ENCODE assay signal across 15 mouse cellular contexts in the genomic region with DNA sequence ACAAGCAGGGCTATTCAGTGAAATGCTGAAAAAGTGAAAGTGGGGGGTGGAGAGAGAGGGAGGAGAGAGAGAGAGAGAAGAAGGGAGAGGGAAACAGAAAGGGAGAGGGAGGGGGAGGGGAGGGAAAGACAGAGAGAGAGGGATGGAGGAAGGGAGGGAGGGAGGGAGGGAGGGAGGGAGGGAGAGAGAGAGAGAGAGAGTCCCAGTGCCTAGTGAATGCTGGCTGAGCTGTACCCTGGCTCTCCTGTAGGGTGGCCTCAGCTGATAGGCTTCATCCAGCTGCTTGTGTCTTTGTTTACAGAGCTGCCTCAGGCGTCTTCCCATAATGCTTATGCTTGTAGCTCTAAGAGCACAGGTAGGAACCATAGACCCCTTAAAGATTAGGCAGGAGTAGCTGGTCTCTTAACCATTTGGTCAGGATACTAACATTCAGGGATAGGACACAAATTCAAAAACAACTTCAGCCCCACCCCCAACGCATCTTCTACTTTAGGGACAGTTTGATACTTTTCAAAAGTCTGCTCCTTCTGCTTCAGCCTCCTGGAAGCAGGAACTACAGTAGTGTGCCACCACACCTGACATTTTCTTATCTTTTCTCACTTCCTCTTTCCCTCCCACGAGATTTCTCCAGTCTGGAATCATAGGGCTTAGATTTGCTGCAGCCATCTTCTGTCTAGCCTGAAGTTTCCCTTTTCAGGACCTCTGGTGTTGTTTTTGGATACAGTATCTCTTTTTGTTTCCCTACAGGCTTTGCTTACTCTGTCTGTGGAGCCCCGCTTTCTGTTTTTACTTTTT. TPM values are rescaled to one million over a fixed set of nuclear protein-coding genes. Genes with fewer than 3 reads are reported as not detected.
DNase-seq lines count a peak whose midpoint lies in the region; ATAC-seq and TF ChIP-seq lines count a peak whose summit lies in the region.
"Had no signal": no experiment of that assay in that cellular context is flagged by ENCODE, and none has a peak within 500 bp of the region (broad histone marks: within the 10 kb centered on the region; RNA-seq: fewer than 3 reads in every experiment).

No protein-coding gene starts in this region.

- TF ChIP-seq POLR2A in spleen, adult 2 months (IDR thresholded peaks at IDR 0.05; ENCODE audit: low read depth, low read length): no peak

- no peak overlapping the region for H3K9ac ChIP-seq in intestine, embryonic 15.5 days
- no peak overlapping the region for H3K9ac ChIP-seq in intestine, embryonic 16.5 days (ENCODE audit: low read depth, low read length)
- H3K9ac ChIP-seq in embryonic facial prominence, embryonic 13.5 days: no peak overlapping the region

- H3K36me3 ChIP-seq in intestine, embryonic 15.5 days: no peaks in the 10 kb centered on the region
- no peaks in the 10 kb centered on the region for H3K36me3 ChIP-seq in intestine, embryonic 16.5 days (ENCODE audit: control insufficient read depth, insufficient read depth, low read length)
- no peaks in the 10 kb centered on the region for H3K36me3 ChIP-seq in spleen, adult 2 months (ENCODE audit: control insufficient read depth, insufficient read depth, low read length)
- H3K36me3 ChIP-seq in embryonic facial prominence, embryonic 13.5 days: no peaks in the 10 kb centered on the region
- H3K36me3 ChIP-seq: forebrain, embryonic 10.5 days had no signal

- 43% methylated on average over 4 of the region's 4 CpGs for WGBS in intestine, embryonic 15.5 days
- 43% methylated on average over 4 of the region's 4 CpGs for WGBS in intestine, embryonic 16.5 days
- WGBS in spleen, adult 2 months: 41% methylated on average over 4 of the region's 4 CpGs
- WGBS in embryonic facial prominence, embryonic 13.5 days: 38% methylated on average over 4 of the region's 4 CpGs

- no peak overlapping the region for H3K27ac ChIP-seq in intestine, embryonic 15.5 days
- no peak overlapping the region for H3K27ac ChIP-seq in intestine, embryonic 16.5 days (ENCODE audit: low read length)
- H3K27ac ChIP-seq in spleen, adult 2 months (ENCODE audit: insufficient read depth, low read length): peak overlapping the region; percentile 60; the same call in 1 of the 2 replicates
- H3K27ac ChIP-seq in embryonic facial prominence, embryonic 13.5 days: 0 out of 2 replicates have a peak overlapping the region, but pooled peaks have one; percentile 39
- H3K27ac ChIP-seq: forebrain, embryonic 10.5 days had no signal

- no peak overlapping the region for H3K4me2 ChIP-seq in intestine, embryonic 15.5 days (replicated peaks)
- no peak overlapping the region for H3K4me2 ChIP-seq in intestine, embryonic 16.5 days (ENCODE audit: low read depth, low read length)
- H3K4me2 ChIP-seq in embryonic facial prominence, embryonic 13.5 days: no peak overlapping the region

- H3K9me3 ChIP-seq in intestine, embryonic 15.5 days: no peaks in the 10 kb centered on the region
- no peaks in the 10 kb centered on the region for H3K9me3 ChIP-seq in intestine, embryonic 16.5 days (ENCODE audit: control insufficient read depth, low read length)
- no peaks in the 10 kb centered on the region for H3K9me3 ChIP-seq in embryonic facial prominence, embryonic 13.5 days
- H3K9me3 ChIP-seq: forebrain, embryonic 10.5 days had no signal

- peaks cover 5% of the 10 kb centered on the region for H3K27me3 ChIP-seq in intestine, embryonic 15.5 days (replicated peaks)
- no peaks in the 10 kb centered on the region for H3K27me3 ChIP-seq in intestine, embryonic 16.5 days (replicated peaks; ENCODE audit: control insufficient read depth, insufficient read depth, low read length)
- no peaks in the 10 kb centered on the region for H3K27me3 ChIP-seq in spleen, adult 2 months (ENCODE audit: control insufficient read depth, insufficient read depth, low read length)
- no peaks in the 10 kb centered on the region for H3K27me3 ChIP-seq in embryonic facial prominence, embryonic 13.5 days

- ATAC-seq in intestine, embryonic 15.5 days: 0 out of 2 replicates have a peak, but pooled peaks have one; percentile 50
- ATAC-seq in intestine, embryonic 16.5 days: no peak; the same call in 1 of the 2 replicates
- no peak for ATAC-seq in embryonic facial prominence, embryonic 13.5 days (ENCODE audit: insufficient number of reproducible peaks, insufficient read depth, low FRiP score, low TSS enrichment, low read depth)

- H3K4me3 ChIP-seq in intestine, embryonic 15.5 days (replicated peaks): no peak overlapping the region
- no peak overlapping the region for H3K4me3 ChIP-seq in intestine, embryonic 16.5 days (ENCODE audit: low read length)
- no peak overlapping the region for H3K4me3 ChIP-seq in spleen, adult 2 months (ENCODE audit: extremely low read depth, insufficient read depth, insufficient read length)
- no peak overlapping the region for H3K4me3 ChIP-seq in embryonic facial prominence, embryonic 13.5 days
- H3K4me3 ChIP-seq: forebrain, embryonic 10.5 days had no signal

- DNase-seq in spleen, adult 2 months (ENCODE audit: low read depth in 1 of 2, low spot score in 2 of 2): no peak
- DNase-seq in spleen, postnatal 14 days (ENCODE audit: low spot score in 2 of 2): no peak
- DNase-seq in thymus, postnatal 25 days: peak; percentile 45
- DNase-seq in gastrocnemius, postnatal 4 days (ENCODE audit: low spot score in 2 of 2): no peak
- no peak for DNase-seq in adrenal gland, postnatal 10 days
- DNase-seq: cerebellum, postnatal 10 days; heart, adult 18-20 months had no signal

- peaks cover 8% of the 10 kb centered on the region; the same call in 1 of the 2 replicates for H3K4me1 ChIP-seq in intestine, embryonic 15.5 days (replicated peaks)
- peaks cover 5% of the 10 kb centered on the region; the same call in 1 of the 2 replicates for H3K4me1 ChIP-seq in intestine, embryonic 16.5 days (ENCODE audit: control insufficient read depth, insufficient read depth, low read length)
- H3K4me1 ChIP-seq in spleen, adult 2 months (ENCODE audit: control insufficient read depth, insufficient read depth, insufficient read length): peaks cover 47% of the 10 kb centered on the region
- peaks cover 19% of the 10 kb centered on the region for H3K4me1 ChIP-seq in embryonic facial prominence, embryonic 13.5 days

- no peak for TF ChIP-seq CTCF in spleen, adult 2 months (IDR thresholded peaks at IDR 0.05; ENCODE audit: extremely low read depth, insufficient read depth, insufficient read length, insufficient replicate concordance)

RNA-seq across cellular contexts. Expression of gene Socs1, which starts 14.6 kb away (rescaled TPM):
- polyA plus RNA-seq in intestine, embryonic 15.5 days (2015; fragmentation: Nextera tagmentation; extraction: Ambion mirVana): 5.7 and 6.9 TPM in 2 replicates
- polyA plus RNA-seq in intestine, embryonic 16.5 days (2015; fragmentation: Nextera tagmentation; extraction: Ambion mirVana): 4.9 and 5.2 TPM in 2 replicates
- polyA plus RNA-seq in spleen, adult 2 months (2012; rRNA removed): 14.0 and 29.0 TPM in 2 replicates
- 15.0 and 15.4 TPM in 2 replicates for polyA plus RNA-seq in embryonic facial prominence, embryonic 13.5 days (2015; fragmentation: Nextera tagmentation; extraction: Ambion mirVana)
- total RNA-seq in gastrocnemius, postnatal 4 days (2021): 1 to 10 TPM; 2.9 to 3.2 TPM
- 1 to 10 TPM; 2.1 to 2.6 TPM for total RNA-seq in adrenal gland, postnatal 10 days (2021)

RNA-seq across cellular contexts. Expression of gene Tnp2, which starts 17.7 kb away (rescaled TPM):
- not detected in 2 replicates for polyA plus RNA-seq in intestine, embryonic 15.5 days (2015; fragmentation: Nextera tagmentation; extraction: Ambion mirVana)
- polyA plus RNA-seq in intestine, embryonic 16.5 days (2015; fragmentation: Nextera tagmentation; extraction: Ambion mirVana): not detected in 2 replicates
- polyA plus RNA-seq in spleen, adult 2 months (2012; rRNA removed): 0.35 TPM in 1 of 2 replicates, not detected in the other
- polyA plus RNA-seq in embryonic facial prominence, embryonic 13.5 days (2015; fragmentation: Nextera tagmentation; extraction: Ambion mirVana): not detected in 2 replicates
- total RNA-seq in gastrocnemius, postnatal 4 days (2021): not detected
- total RNA-seq in adrenal gland, postnatal 10 days (2021): not detected
- total RNA-seq: adrenal gland, postnatal 36 days; heart, adult 18-20 months; layer of hippocampus, postnatal 10 days had no signal
- polyA plus RNA-seq: forebrain, embryonic 10.5 days; intestine, embryonic 14.5 days; limb, embryonic 14.5 days had no signal

RNA-seq across cellular contexts. Expression of gene Prm3, which starts 20.0 kb away (rescaled TPM):
- polyA plus RNA-seq in intestine, embryonic 15.5 days (2015; fragmentation: Nextera tagmentation; extraction: Ambion mirVana): not detected in 2 replicates
- polyA plus RNA-seq in intestine, embryonic 16.5 days (2015; fragmentation: Nextera tagmentation; extraction: Ambion mirVana): not detected in 2 replicates
- polyA plus RNA-seq in spleen, adult 2 months (2012; rRNA removed): not detected in 2 replicates
- polyA plus RNA-seq in embryonic facial prominence, embryonic 13.5 days (2015; fragmentation: Nextera tagmentation; extraction: Ambion mirVana): not detected in 2 replicates
- total RNA-seq in gastrocnemius, postnatal 4 days (2021): not detected
- not detected for total RNA-seq in adrenal gland, postnatal 10 days (2021)
- total RNA-seq: adrenal gland, postnatal 36 days; heart, adult 18-20 months; layer of hippocampus, postnatal 10 days had no signal
- polyA plus RNA-seq: forebrain, embryonic 10.5 days; intestine, embryonic 14.5 days; limb, embryonic 14.5 days had no signal

RNA-seq across cellular contexts. Expression of gene Prm2, which starts 25.2 kb away (rescaled TPM):
- not detected in 2 replicates for polyA plus RNA-seq in intestine, embryonic 15.5 days (2015; fragmentation: Nextera tagmentation; extraction: Ambion mirVana)
- polyA plus RNA-seq in intestine, embryonic 16.5 days (2015; fragmentation: Nextera tagmentation; extraction: Ambion mirVana): not detected in 2 replicates
- polyA plus RNA-seq in spleen, adult 2 months (2012; rRNA removed): not detected in 2 replicates
- polyA plus RNA-seq in embryonic facial prominence, embryonic 13.5 days (2015; fragmentation: Nextera tagmentation; extraction: Ambion mirVana): not detected in 2 replicates
- total RNA-seq in gastrocnemius, postnatal 4 days (2021): not detected
- total RNA-seq in adrenal gland, postnatal 10 days (2021): not detected
- total RNA-seq: adrenal gland, postnatal 36 days; heart, adult 18-20 months; layer of hippocampus, postnatal 10 days had no signal
- polyA plus RNA-seq: forebrain, embryonic 10.5 days; intestine, embryonic 14.5 days; limb, embryonic 14.5 days had no signal

RNA-seq across cellular contexts. Expression of gene Prm1, which starts 34.9 kb away (rescaled TPM):
- polyA plus RNA-seq in intestine, embryonic 15.5 days (2015; fragmentation: Nextera tagmentation; extraction: Ambion mirVana): not detected in 2 replicates
- 0.44 TPM in 1 of 2 replicates, not detected in the other for polyA plus RNA-seq in intestine, embryonic 16.5 days (2015; fragmentation: Nextera tagmentation; extraction: Ambion mirVana)
- polyA plus RNA-seq in spleen, adult 2 months (2012; rRNA removed): 0.47 TPM in 1 of 2 replicates, not detected in the other
- not detected in 2 replicates for polyA plus RNA-seq in embryonic facial prominence, embryonic 13.5 days (2015; fragmentation: Nextera tagmentation; extraction: Ambion mirVana)
- not detected for total RNA-seq in gastrocnemius, postnatal 4 days (2021)
- not detected for total RNA-seq in adrenal gland, postnatal 10 days (2021)
- total RNA-seq: adrenal gland, postnatal 36 days; heart, adult 18-20 months; layer of hippocampus, postnatal 10 days had no signal
- polyA plus RNA-seq: forebrain, embryonic 10.5 days; intestine, embryonic 14.5 days; limb, embryonic 14.5 days had no signal

Comparison
In these comparisons a context has a peak if more than half of its experiments do, and no peak if none do; other contexts are left out.
1. H3K27ac ChIP-seq: peak in spleen, adult 2 months (single experiment) and embryonic facial prominence, embryonic 13.5 days (single experiment); none in intestine, embryonic 15.5 days (single experiment) and intestine, embryonic 16.5 days (single experiment).